Mouse (Mus musculus): Measurements from ENCODE around the gene Efcab5.

- no peak for TF ChIP-seq CTCF (IDR thresholded peaks at IDR 0.05; ENCODE audit: low read depth)
- TF ChIP-seq EP300 (IDR thresholded peaks at IDR 0.05; ENCODE audit: low read depth) = no peak
These were observed 92.2 kb downstream of the Efcab5 start for GRCm38 (mm10) chr11:77096581-77096980.

All from heart, postnatal 0 days (tissue).